In genomic region chr3:98110610-98111009, GRCm38 (mm10) we compare ENCODE assay signal across 26 mouse cellular contexts. TPM values are rescaled to one million over a fixed set of nuclear protein-coding genes. Genes with fewer than 3 reads are reported as not detected.
DNase-seq lines count a peak whose midpoint lies in the region; ATAC-seq lines count a peak whose summit lies in the region.
"Had no signal": no experiment of that assay in that cellular context is flagged by ENCODE, and none has a peak within 500 bp of the region (broad histone marks: within the 10 kb centered on the region; RNA-seq: fewer than 3 reads in every experiment).

No protein-coding gene starts in this region.

- no peak overlapping the region for H3K9ac ChIP-seq in kidney, embryonic 15.5 days
- H3K9ac ChIP-seq: forebrain, embryonic 13.5 days; forebrain, postnatal 0 days; heart, embryonic 12.5 days; hindbrain, embryonic 15.5 days had no signal

- no peaks in the 10 kb centered on the region for H3K9me3 ChIP-seq in kidney, embryonic 15.5 days (replicated peaks)
- H3K9me3 ChIP-seq: embryonic facial prominence, embryonic 10.5 days; forebrain, embryonic 13.5 days; heart, embryonic 12.5 days; hindbrain, embryonic 15.5 days had no signal

- no peak for ATAC-seq in kidney, embryonic 15.5 days (replicated peaks; ENCODE audit: low FRiP score)
- ATAC-seq: activated CD4-positive, CD25-positive, alpha-beta regulatory T cell, adult 4 months; forebrain, embryonic 13.5 days had no signal

- peaks cover 6% of the 10 kb centered on the region for H3K4me1 ChIP-seq in kidney, embryonic 15.5 days
- H3K4me1 ChIP-seq: heart, embryonic 12.5 days had no signal

- H3K27me3 ChIP-seq in kidney, embryonic 15.5 days: no peaks in the 10 kb centered on the region
- H3K27me3 ChIP-seq: forebrain, embryonic 13.5 days; heart, embryonic 12.5 days; hindbrain, embryonic 15.5 days had no signal

- 68% methylated on average over 4 of the region's 4 CpGs for WGBS in kidney, embryonic 15.5 days

- no peak overlapping the region for H3K4me3 ChIP-seq in kidney, embryonic 15.5 days (replicated peaks)
- H3K4me3 ChIP-seq: embryonic facial prominence, embryonic 10.5 days; forebrain, embryonic 13.5 days; heart, embryonic 12.5 days; hindbrain, embryonic 15.5 days had no signal

- no peak overlapping the region for H3K4me2 ChIP-seq in kidney, embryonic 15.5 days
- H3K4me2 ChIP-seq: forebrain, embryonic 13.5 days; heart, embryonic 12.5 days; hindbrain, embryonic 15.5 days had no signal

- DNase-seq in kidney, adult 9 months: peak; percentile 74
- DNase-seq in kidney, postnatal 10 days: no peak
- DNase-seq in kidney, postnatal 25 days: peak; percentile 48 to 70
- no peak for DNase-seq in ovary, postnatal 10 days (ENCODE audit: low spot score)
- no peak for DNase-seq in layer of hippocampus, adult 18-20 months (ENCODE audit: low spot score in 2 of 2)
- DNase-seq: adrenal gland, postnatal 14 days; cerebellum, adult 11-12 months; cerebellum, adult 9-10 months; cerebellum, postnatal 36 days; forebrain, postnatal 0 days; gastrocnemius, postnatal 14 days had no signal

- peaks cover 97% of the 10 kb centered on the region for H3K36me3 ChIP-seq in kidney, embryonic 15.5 days
- H3K36me3 ChIP-seq: G1E had no signal

- 0 out of 2 replicates have a peak overlapping the region, but pooled peaks have one; percentile 28 for H3K27ac ChIP-seq in kidney, embryonic 15.5 days
- H3K27ac ChIP-seq: embryonic facial prominence, embryonic 10.5 days; forebrain, embryonic 13.5 days; hindbrain, embryonic 15.5 days had no signal

RNA-seq across cellular contexts. Expression of gene Adam30, which starts 49.8 kb away (rescaled TPM):
- polyA plus RNA-seq in kidney, embryonic 15.5 days (2015; fragmentation: Nextera tagmentation; extraction: Ambion mirVana): not detected in 2 replicates
- total RNA-seq in layer of hippocampus, adult 18-20 months (2021): not detected
- total RNA-seq: adrenal gland, adult 18-20 months; adrenal gland, postnatal 14 days; forebrain, postnatal 0 days; gastrocnemius, adult 18-20 months; gastrocnemius, postnatal 14 days; granulocyte monocyte progenitor cell, adult 5-6 weeks; heart, adult 8-10 months; heart, postnatal 25 days had no signal
- polyA plus RNA-seq: activated CD4-positive, CD25-positive, alpha-beta regulatory T cell, adult 4 months; embryonic facial prominence, embryonic 10.5 days; embryonic facial prominence, embryonic 14.5 days; forebrain, embryonic 13.5 days; forebrain, postnatal 0 days; G1E; heart, embryonic 12.5 days; heart, embryonic 16.5 days; hindbrain, embryonic 11.5 days; hindbrain, embryonic 15.5 days had no signal

Comparison
In these comparisons a context has a peak if more than half of its experiments do, and no peak if none do; other contexts are left out.
1. DNase-seq: peak in kidney, adult 9 months (single experiment) and kidney, postnatal 25 days (2 of 2); none in kidney, postnatal 10 days (single experiment), ovary, postnatal 10 days (single experiment) and layer of hippocampus, adult 18-20 months (0 of 2).